Mouse (Mus musculus) cerebellum, postnatal 14 days (tissue): ENCODE results near the gene Cfap52.
A peak's percentile ranks its signal among the peaks of the same experiment; 100 is the strongest.

Experiments
- DNase-seq, 2 experiments: peaks; one replicate each; pipeline ENCODE4 v3.0.0; 2021; ENCODE audit warnings: mixed read lengths in 2 of 2

The Cfap52 gene

GRCm38 (mm10) chr11:67925000-67925399, 40.5 kb downstream of the Cfap52 start:
- peak; percentile 28 to 29 for DNase-seq

GRCm38 (mm10) chr11:67923720-67924119, 41.7 kb downstream of the Cfap52 start:
- DNase-seq: no peak

- peak; percentile 50 to 66 for DNase-seq
Observed at GRCm38 (mm10) chr11:67922755-67923125, 42.7 kb downstream of the Cfap52 start.

DNA sequence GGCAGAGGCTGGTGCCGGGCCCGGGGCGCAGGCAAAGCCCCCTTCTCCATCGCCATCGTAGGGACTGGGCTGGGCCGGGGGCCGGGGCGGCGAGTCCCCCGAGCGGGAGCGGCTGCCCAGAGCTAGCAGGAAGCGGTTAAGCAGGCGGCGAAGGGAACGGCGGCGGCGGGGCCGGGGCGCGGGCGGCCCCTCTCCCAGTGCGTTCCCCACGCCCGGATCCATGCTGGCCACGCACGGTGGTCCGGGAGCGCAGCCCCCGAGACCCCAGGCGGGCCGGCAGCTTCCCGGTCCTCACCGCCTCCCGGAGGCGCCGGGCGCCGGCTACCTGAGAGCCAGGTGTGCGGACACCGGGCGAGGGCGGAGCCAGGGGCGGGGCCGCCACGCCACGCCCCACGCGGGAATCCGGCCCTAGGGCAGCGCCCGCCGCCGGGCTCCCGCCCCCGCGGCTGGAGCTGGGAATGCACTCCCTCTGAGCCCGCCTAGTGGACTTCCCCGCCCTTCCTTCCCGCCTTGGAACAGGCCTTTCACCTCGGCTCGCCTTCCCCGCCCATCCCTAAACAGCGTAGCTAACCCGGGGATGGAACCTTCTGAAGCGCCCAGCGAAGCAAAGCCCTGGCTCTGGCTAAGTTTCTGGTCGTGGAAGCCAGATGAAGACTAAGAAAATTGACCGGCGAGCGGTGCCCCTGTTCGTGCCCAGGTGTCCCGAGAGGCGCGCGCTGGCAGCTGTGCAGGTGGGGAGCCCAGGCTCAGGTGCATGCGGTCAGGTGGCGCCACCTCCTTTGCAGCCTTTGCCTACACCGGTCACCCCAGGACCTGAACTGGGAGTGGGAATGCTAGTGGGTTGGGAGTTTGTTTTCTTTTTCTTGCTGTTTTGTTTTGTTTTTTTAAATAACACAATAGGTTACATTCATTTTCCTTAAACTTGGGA, 43.4 kb downstream of the Cfap52 start, which contains the start of gene Usp43:
Gene Usp43 (minus strand): TSS at position 327 of the 928 bp plus-strand sequence.
- peak; percentile 36 to 40 for DNase-seq

DNA sequence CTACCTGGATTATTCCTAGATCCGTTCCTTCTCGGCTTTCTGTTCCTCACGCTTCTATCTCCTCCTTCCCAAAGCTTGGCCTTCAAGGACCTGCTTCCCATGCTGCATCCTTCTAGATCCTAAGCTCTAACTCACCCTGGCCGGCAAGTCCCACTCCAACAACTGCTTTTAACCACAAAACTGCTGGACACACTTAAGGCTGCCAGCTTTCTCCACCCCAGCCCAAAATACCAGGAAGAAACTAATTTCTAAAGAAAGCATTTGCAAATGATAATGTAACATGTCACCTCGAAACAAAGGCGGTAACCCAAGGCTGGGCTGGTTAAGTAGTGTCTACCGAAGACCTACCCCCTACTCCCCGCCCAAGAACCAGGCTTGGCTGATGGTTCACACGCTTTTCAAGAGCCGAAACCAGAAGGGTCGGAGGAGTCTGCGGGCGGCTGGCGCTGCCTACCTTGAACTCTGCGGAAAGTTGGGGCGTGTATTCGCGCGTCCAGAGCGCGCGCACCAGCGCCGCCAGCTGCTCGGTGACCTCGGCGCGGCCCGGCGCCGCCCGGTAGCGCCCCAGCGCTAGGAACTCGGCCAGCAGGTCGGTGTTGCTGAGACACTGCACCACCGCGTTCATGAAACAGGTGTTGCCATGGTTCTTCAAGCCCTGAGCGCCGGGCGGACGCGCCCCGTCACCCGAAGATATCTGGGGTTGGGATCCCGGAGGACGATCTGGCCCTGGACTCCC, 44.2 kb downstream of the Cfap52 start:
- peak; percentile 24 to 30 for DNase-seq

DNA sequence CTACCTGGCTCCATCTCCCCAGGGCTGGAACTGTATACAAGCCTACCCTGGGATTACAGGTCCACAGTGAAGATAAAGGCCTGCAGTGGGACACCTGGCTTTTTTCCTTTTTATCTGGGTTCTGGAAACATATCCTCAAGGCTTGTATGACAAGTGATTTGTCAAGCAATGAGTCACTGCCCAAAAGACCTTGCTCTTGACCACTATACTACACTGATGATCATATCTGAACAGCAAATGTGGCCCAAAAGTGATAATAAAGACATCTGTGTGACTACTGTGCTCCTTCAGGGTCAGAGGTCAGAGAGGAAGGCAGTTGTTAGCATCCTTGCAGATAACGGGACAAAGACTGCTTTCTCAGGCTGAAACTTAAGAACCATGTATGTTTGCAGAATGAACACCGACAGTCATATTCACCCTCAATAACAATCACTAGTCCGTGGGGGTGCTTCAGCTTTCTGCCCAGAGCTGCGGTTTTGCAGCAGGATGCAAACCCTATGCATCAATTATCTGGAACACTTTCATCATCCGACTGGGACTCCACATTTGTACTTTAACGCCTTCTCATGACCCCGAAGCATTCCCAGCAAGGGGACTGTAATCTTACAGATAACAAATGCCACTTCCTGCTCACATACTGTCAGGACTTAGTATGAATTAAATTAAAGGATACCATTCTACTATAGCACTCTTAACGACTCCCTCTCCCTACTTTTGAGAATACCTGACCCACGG, 45.1 kb downstream of the Cfap52 start:
- DNase-seq: no peak

- DNase-seq: no peak
Observed at GRCm38 (mm10) chr11:67919593-67919992, 45.9 kb downstream of the Cfap52 start.

DNA sequence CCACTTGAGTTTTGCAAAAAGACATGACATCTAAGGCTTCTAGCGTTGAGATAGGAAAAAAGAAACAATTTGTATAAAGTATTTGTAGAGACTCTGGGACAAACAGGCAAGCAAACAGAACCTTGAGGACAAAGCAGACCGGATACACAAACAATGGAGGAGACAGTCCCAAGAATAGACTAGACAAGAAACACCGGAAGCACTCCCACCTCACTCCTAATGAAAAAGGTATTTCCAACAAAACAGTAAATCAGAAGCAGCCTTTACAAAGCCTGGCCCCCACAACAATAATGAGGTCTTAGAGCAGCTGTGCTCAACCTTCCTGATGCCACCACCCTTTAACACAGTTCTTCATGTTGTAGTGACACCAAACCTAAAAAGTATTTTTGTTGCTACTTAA, 48.3 kb downstream of the Cfap52 start:
- DNase-seq: no peak

DNA sequence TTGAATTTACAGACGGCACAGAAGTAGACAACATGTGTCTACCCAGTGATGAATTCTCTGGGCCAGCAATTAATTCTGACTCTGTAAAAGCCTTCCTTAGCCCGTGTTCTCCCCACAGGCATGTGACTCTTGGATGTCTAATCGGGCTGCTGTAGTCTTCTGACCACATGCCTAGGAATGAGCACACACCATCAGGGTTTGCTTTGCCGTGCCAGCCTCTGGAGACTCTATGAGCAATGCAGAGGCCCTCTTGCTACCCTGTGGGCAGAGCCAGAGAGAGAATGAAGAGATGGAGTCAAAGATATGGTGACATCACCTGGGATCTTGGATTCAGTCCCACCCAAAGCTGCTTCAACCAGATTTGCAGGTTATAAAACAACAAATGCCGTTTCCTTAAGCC, 54.4 kb downstream of the Cfap52 start:
- no peak for DNase-seq

DNA sequence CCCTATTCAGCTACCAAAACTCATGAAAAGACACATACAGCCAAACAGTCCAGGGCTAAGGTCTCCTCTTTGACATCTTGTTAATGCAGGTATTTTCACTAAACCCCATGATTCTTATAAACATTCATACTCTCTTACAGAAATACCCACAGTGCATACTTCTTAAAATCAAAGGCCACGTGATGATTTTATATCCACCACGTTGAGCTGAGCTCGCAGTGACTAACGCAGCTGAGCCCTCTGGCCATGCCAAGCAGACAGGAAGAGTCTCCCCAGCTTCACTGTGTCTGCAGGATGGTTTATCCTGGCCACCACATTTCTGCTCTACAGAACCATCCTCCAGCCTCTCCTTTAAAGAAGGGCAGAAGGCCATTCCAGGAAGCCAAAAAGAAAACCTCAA, 61.7 kb downstream of the Cfap52 start:
- DNase-seq: no peak

GRCm38 (mm10) chr11:67897064-67897560, 68.3 kb downstream of the Cfap52 start:
- peak; percentile 71 to 74 for DNase-seq

- peak in 1 of 2 experiments; percentile 10 for DNase-seq
Observed at GRCm38 (mm10) chr11:67895641-67896040, 69.8 kb downstream of the Cfap52 start.

GRCm38 (mm10) chr11:67888521-67888920, 76.9 kb downstream of the Cfap52 start:
- DNase-seq: no peak

DNA sequence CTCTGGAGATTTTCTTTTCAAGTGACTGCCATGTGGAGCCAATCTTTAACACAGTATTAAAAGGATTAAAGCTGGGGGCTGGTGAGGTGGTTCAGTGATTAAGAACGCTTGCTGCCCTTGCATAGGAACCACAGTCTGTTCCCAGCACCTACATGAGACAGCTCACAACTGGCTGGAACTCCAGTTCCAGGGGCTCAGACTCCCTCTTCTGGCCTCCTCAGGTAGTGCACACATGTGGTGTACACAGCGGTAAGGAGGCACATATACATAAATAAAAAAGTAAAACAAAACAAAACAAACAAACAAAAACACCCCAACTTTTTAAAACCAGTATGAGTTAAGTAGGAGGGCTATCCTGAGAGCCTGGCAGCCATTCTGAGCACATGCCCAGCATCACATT, 79.5 kb downstream of the Cfap52 start:
- no peak for DNase-seq
